Mouse (Mus musculus) liver, embryonic 15.5 days (tissue): ENCODE results near the gene Arhgdia. TPM values are rescaled to one million over a fixed set of nuclear protein-coding genes. Genes with fewer than 3 reads are reported as not detected.

Experiments
- ATAC-seq: fragments of 200-750 bp; cut with Nextera tagmentation; 2 replicates; pipeline ENCODE4 v1.8.0; 2017; ENCODE audit warnings: moderate number of reproducible peaks, mild to moderate bottlenecking, moderate library complexity; ENCODE audit not compliant: insufficient read depth
- H3K27ac ChIP-seq: fragments of 300-500 bp; sonication (generic); replicated peaks from 2 replicates; pipeline ENCODE4 v1.5.1; 2015; ENCODE audit warnings: mild to moderate bottlenecking, inconsistent platforms
- H3K27me3 ChIP-seq: fragments of 300-500 bp; sonication (generic); 2 replicates; pipeline ENCODE4 v1.6.1; 2015; ENCODE audit warnings: mild to moderate bottlenecking, inconsistent platforms
- H3K36me3 ChIP-seq: fragments of 300-500 bp; sonication (generic); replicated peaks from 2 replicates; pipeline ENCODE4 v1.6.1; 2015; ENCODE audit warnings: moderate library complexity, mild to moderate bottlenecking, inconsistent platforms
- H3K4me1 ChIP-seq: fragments of 300-500 bp; sonication (generic); replicated peaks from 2 replicates; pipeline ENCODE4 v1.6.1; 2015; ENCODE audit warnings: inconsistent platforms
- H3K4me2 ChIP-seq: fragments of 300-500 bp; sonication (generic); 2 replicates; pipeline ENCODE4 v1.6.1; 2015; ENCODE audit warnings: moderate library complexity, mild to moderate bottlenecking, inconsistent platforms
- H3K4me3 ChIP-seq: fragments of 300-500 bp; sonication (generic); replicated peaks from 2 replicates; pipeline ENCODE4 v1.5.1; 2015; ENCODE audit warnings: mild to moderate bottlenecking, inconsistent platforms
- H3K9ac ChIP-seq: fragments of 300-500 bp; sonication (generic); 2 replicates; pipeline ENCODE4 v1.6.1; 2015; ENCODE audit warnings: moderate library complexity, mild to moderate bottlenecking, inconsistent platforms
- H3K9me3 ChIP-seq: fragments of 300-500 bp; sonication (generic); replicated peaks from 2 replicates; pipeline ENCODE4 v1.6.1; 2016; ENCODE audit warnings: inconsistent platforms
- WGBS: fragments of 180-500 bp; shearing (Covaris S2); methylation state at CpG from one replicate; pipeline ENCODE4 v1.1.7; 2015; ENCODE audit warnings: mixed read lengths; ENCODE audit not compliant: insufficient replicate concordance; 5-methylcytosine and 5-hydroxymethylcytosine counted together
- polyA plus RNA-seq: library from polyadenylated mRNA; unstranded; fragments of >200 nt; fragmentation: Nextera tagmentation; extraction: Ambion mirVana; gene quantifications from 2 replicates; pipeline ENCODE4 v1.2.1, GENCODE M21; 2015

Arhgdia gene
- polyA plus RNA-seq, 1 experiment from 2014 or later = 222 TPM

GRCm38 (mm10) chr11:120577211-120578023, 4.0 kb downstream of the Arhgdia start:
- H3K27me3 ChIP-seq = no peaks in the 10 kb centered on the region
- no peak overlapping the region for H3K9ac ChIP-seq
- WGBS = 68% methylated on average over 7 of the region's 7 CpGs
- no peaks in the 10 kb centered on the region for H3K9me3 ChIP-seq
- H3K4me2 ChIP-seq = peak overlapping the region; percentile 32
- peaks cover 30% of the 10 kb centered on the region for H3K36me3 ChIP-seq
- no peak for ATAC-seq
- peak overlapping the region; percentile 74 for H3K27ac ChIP-seq
- H3K4me3 ChIP-seq = no peak overlapping the region
- peaks cover 74% of the 10 kb centered on the region for H3K4me1 ChIP-seq

GRCm38 (mm10) chr11:120576365-120576981, 5.0 kb downstream of the Arhgdia start:
- Histone ChIP-seq H3K4me2 (peak overlapping the region; percentile 32), H3K36me3 (peaks cover 30% of the 10 kb centered on the region), H3K9ac (no peak overlapping the region), H3K4me3 (no peak overlapping the region), H3K4me1 (peaks cover 73% of the 10 kb centered on the region), H3K27ac (peak overlapping the region; percentile 74), H3K9me3 (no peaks in the 10 kb centered on the region), H3K27me3 (no peaks in the 10 kb centered on the region)
- ATAC-seq = no peak
- 76% methylated on average over 3 of the region's 3 CpGs for WGBS

GRCm38 (mm10) chr11:120575940-120576339, 5.5 kb downstream of the Arhgdia start:
- peaks cover 35% of the 10 kb centered on the region for H3K36me3 ChIP-seq
- peak overlapping the region; percentile 74 for H3K27ac ChIP-seq
- H3K4me1 ChIP-seq = peaks cover 78% of the 10 kb centered on the region
- no peaks in the 10 kb centered on the region for H3K9me3 ChIP-seq
- no peak overlapping the region for H3K9ac ChIP-seq
- no peaks in the 10 kb centered on the region for H3K27me3 ChIP-seq
- H3K4me3 ChIP-seq = no peak overlapping the region
- ATAC-seq = no peak
- no peak overlapping the region for H3K4me2 ChIP-seq

GRCm38 (mm10) chr11:120575046-120575445, 6.4 kb downstream of the Arhgdia start:
- no peak overlapping the region for H3K4me3 ChIP-seq
- peaks cover 44% of the 10 kb centered on the region for H3K36me3 ChIP-seq
- H3K4me1 ChIP-seq = peaks cover 78% of the 10 kb centered on the region
- 0 out of 2 replicates have a peak overlapping the region, but pooled peaks have one; percentile 90 for H3K27ac ChIP-seq
- ATAC-seq = no peak
- no peaks in the 10 kb centered on the region for H3K27me3 ChIP-seq
- 52% methylated on average over 2 of the region's 2 CpGs for WGBS
- 0 out of 2 replicates have a peak overlapping the region, but pooled peaks have one; percentile 86 for H3K9ac ChIP-seq
- no peaks in the 10 kb centered on the region for H3K9me3 ChIP-seq
- H3K4me2 ChIP-seq = peak overlapping the region; percentile 92; the same call in 1 of the 2 replicates

- Histone ChIP-seq H3K9me3 (no peaks in the 10 kb centered on the region), H3K27me3 (no peaks in the 10 kb centered on the region), H3K4me3 (peak overlapping the region; percentile 82), H3K9ac (peak overlapping the region; percentile 86), H3K4me2 (peak overlapping the region; percentile 92), H3K4me1 (peaks cover 73% of the 10 kb centered on the region), H3K36me3 (peaks cover 41% of the 10 kb centered on the region), H3K27ac (peak overlapping the region; percentile 90)
- no peak for ATAC-seq
- WGBS = 37% methylated on average over 5 of the region's 5 CpGs
These were observed 7.2 kb downstream of the Arhgdia start for GRCm38 (mm10) chr11:120574278-120574600.

- peak overlapping the region; percentile 82 for H3K4me3 ChIP-seq
- H3K36me3 ChIP-seq = peaks cover 40% of the 10 kb centered on the region
- no peaks in the 10 kb centered on the region for H3K27me3 ChIP-seq
- H3K4me1 ChIP-seq = peaks cover 69% of the 10 kb centered on the region
- peak overlapping the region; percentile 86 for H3K9ac ChIP-seq
- WGBS = under 1% methylated on average over 23 of the region's 23 CpGs
- peak overlapping the region; percentile 90 for H3K27ac ChIP-seq
- ATAC-seq = no peak
- no peaks in the 10 kb centered on the region for H3K9me3 ChIP-seq
- H3K4me2 ChIP-seq = peak overlapping the region; percentile 92
These were observed 7.7 kb downstream of the Arhgdia start for GRCm38 (mm10) chr11:120573585-120574277.

GRCm38 (mm10) chr11:120572752-120573584, 8.5 kb downstream of the Arhgdia start, which contains the start of gene P4hb:
P4hb (minus strand) TSS chr11:120573253.
- peaks cover 67% of the 10 kb centered on the region for H3K4me1 ChIP-seq
- peak; percentile 94 for ATAC-seq

GRCm38 (mm10) chr11:120572417-120572751, 9.0 kb downstream of the Arhgdia start:
- peak; percentile 8 for ATAC-seq
- Histone ChIP-seq H3K4me2 (peak overlapping the region; percentile 92), H3K27me3 (no peaks in the 10 kb centered on the region), H3K9me3 (no peaks in the 10 kb centered on the region), H3K36me3 (peaks cover 40% of the 10 kb centered on the region), H3K4me1 (peaks cover 66% of the 10 kb centered on the region), H3K27ac (peak overlapping the region; percentile 90), H3K4me3 (peak overlapping the region; percentile 82), H3K9ac (peak overlapping the region; percentile 86)
- WGBS = under 1% methylated on average over 24 of the region's 24 CpGs

More at GRCm38 (mm10) chr11:120572752-120573584, 8.5 kb downstream of the Arhgdia start, which contains the start of gene P4hb:
- H3K9ac ChIP-seq = peak within 1 kb of the TSS; percentile 86
- H3K4me2 ChIP-seq = peak within 1 kb of the TSS; percentile 92
- peak within 1 kb of the TSS; percentile 90 for H3K27ac ChIP-seq
- peaks cover 40% of the 10 kb centered on the region for H3K36me3 ChIP-seq
- H3K4me3 ChIP-seq = peak within 1 kb of the TSS; percentile 82
- no peaks in the 10 kb centered on the region for H3K9me3 ChIP-seq
- H3K27me3 ChIP-seq = no peaks in the 10 kb centered on the region
- under 1% methylated on average over 94 of the region's 94 CpGs for WGBS

- peaks cover 68% of the 10 kb centered on the region for H3K4me1 ChIP-seq
- WGBS = 4% methylated on average over 11 of the region's 11 CpGs
These were observed 9.5 kb downstream of the Arhgdia start for GRCm38 (mm10) chr11:120571754-120572416.

GRCm38 (mm10) chr11:120571122-120571521, 10.3 kb downstream of the Arhgdia start:
- peak overlapping the region; percentile 92 for H3K4me2 ChIP-seq
- peak overlapping the region; percentile 82 for H3K4me3 ChIP-seq
- H3K27ac ChIP-seq = peak overlapping the region; percentile 90
- WGBS = 14% methylated on average over 3 of the region's 3 CpGs
- peaks cover 49% of the 10 kb centered on the region for H3K36me3 ChIP-seq
- ATAC-seq = no peak
- H3K27me3 ChIP-seq = no peaks in the 10 kb centered on the region
- H3K4me1 ChIP-seq = peaks cover 64% of the 10 kb centered on the region
- no peaks in the 10 kb centered on the region for H3K9me3 ChIP-seq
- H3K9ac ChIP-seq = peak overlapping the region; percentile 86

More at GRCm38 (mm10) chr11:120571754-120572416, 9.5 kb downstream of the Arhgdia start:
- Histone ChIP-seq H3K9me3 (no peaks in the 10 kb centered on the region), H3K9ac (peak overlapping the region; percentile 86), H3K36me3 (peaks cover 42% of the 10 kb centered on the region), H3K4me2 (peak overlapping the region; percentile 92), H3K4me3 (peak overlapping the region; percentile 82), H3K27me3 (no peaks in the 10 kb centered on the region), H3K27ac (peak overlapping the region; percentile 90)
- ATAC-seq = no peak
